10 mouse cellular contexts compared by ENCODE assay signal in the genomic region with DNA sequence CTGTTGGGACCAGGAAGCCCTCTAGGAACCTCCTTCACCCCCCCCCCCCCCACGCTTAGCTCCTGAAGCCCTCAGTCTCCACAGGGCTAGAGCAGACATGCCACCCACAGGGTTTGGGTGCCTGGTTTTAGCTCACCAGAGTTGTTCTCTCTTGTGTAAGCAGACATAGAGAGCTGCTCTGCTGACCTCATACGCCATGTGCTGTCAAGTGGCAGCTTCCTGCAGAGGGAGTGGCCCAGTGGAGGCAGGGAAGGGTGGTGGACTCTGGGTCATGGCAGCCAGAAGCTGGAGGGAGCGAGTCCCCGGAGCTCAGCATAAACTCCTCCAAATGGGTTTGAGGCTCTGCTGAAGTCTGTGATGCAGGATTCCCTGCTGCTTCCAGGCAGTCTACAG. TPM values are rescaled to one million over a fixed set of nuclear protein-coding genes. Genes with fewer than 3 reads are reported as not detected.
DNase-seq lines count a peak whose midpoint lies in the region; ATAC-seq and TF ChIP-seq lines count a peak whose summit lies in the region.
"Had no signal": no experiment of that assay in that cellular context is flagged by ENCODE, and none has a peak within 500 bp of the region (broad histone marks: within the 10 kb centered on the region; RNA-seq: fewer than 3 reads in every experiment).

No protein-coding gene starts in this region.

- no peaks in the 10 kb centered on the region for H3K27me3 ChIP-seq in kidney, adult 2 months (replicated peaks; ENCODE audit: control insufficient read depth, insufficient read depth, low read length)
- no peaks in the 10 kb centered on the region for H3K27me3 ChIP-seq in heart, embryonic 16.5 days (ENCODE audit: control insufficient read depth, insufficient read depth, low read length)

- H3K36me3 ChIP-seq in kidney, adult 2 months (ENCODE audit: control insufficient read depth, insufficient read depth, low read length), result no peaks in the 10 kb centered on the region
- no peaks in the 10 kb centered on the region for H3K36me3 ChIP-seq in heart, embryonic 16.5 days (ENCODE audit: control insufficient read depth, insufficient read depth)
- H3K36me3 ChIP-seq in macrophage (ENCODE audit: inconsistent target), result peaks cover 57% of the 10 kb centered on the region
- H3K36me3 ChIP-seq: hindbrain, embryonic 12.5 days had no signal

- DNase-seq in kidney, adult 2 months, result peak; percentile 56
- no peak for DNase-seq in kidney, adult 8-10 months
- DNase-seq in liver, result peak; percentile 26
- no peak for DNase-seq in ovary, adult 18-20 months (ENCODE audit: low spot score)
- no peak for DNase-seq in cerebellum, postnatal 4 days (ENCODE audit: low spot score in 2 of 2)
- DNase-seq in gastrocnemius, adult 18-20 months (ENCODE audit: low spot score), result no peak

- no peak overlapping the region for H3K9ac ChIP-seq in heart, embryonic 16.5 days (ENCODE audit: low read length)
- H3K9ac ChIP-seq: hindbrain, embryonic 12.5 days had no signal

- H3K27ac ChIP-seq in kidney, adult 2 months (ENCODE audit: insufficient read depth, low read depth, low read length), result peak overlapping the region; percentile 41
- H3K27ac ChIP-seq in heart, embryonic 16.5 days (ENCODE audit: low read length), result peak overlapping the region; percentile 26
- peak overlapping the region; percentile 92 for H3K27ac ChIP-seq in macrophage
- H3K27ac ChIP-seq: hindbrain, embryonic 12.5 days had no signal

- no peak for TF ChIP-seq POLR2A in kidney, adult 2 months (IDR thresholded peaks at IDR 0.05; ENCODE audit: low read depth, low read length)

- ATAC-seq in heart, embryonic 16.5 days (replicated peaks; ENCODE audit: extremely low read depth, insufficient read depth, low FRiP score), result 0 out of 2 replicates have a peak, but pooled peaks have one; percentile 25

- peaks cover 90% of the 10 kb centered on the region for H3K79me2 ChIP-seq in macrophage (ENCODE audit: inconsistent target)

- no peak overlapping the region for H3K4me3 ChIP-seq in kidney, adult 2 months (ENCODE audit: insufficient read depth, low read depth, low read length)
- no peak overlapping the region for H3K4me3 ChIP-seq in heart, embryonic 16.5 days (ENCODE audit: low read length)
- H3K4me3 ChIP-seq in macrophage (ENCODE audit: inconsistent target), result no peak overlapping the region
- H3K4me3 ChIP-seq: erythroblast, embryonic 14.5 days; hindbrain, embryonic 12.5 days had no signal

- peaks cover 20% of the 10 kb centered on the region for H3K4me1 ChIP-seq in kidney, adult 2 months (ENCODE audit: control insufficient read depth, insufficient read depth, low read length)
- H3K4me1 ChIP-seq in heart, embryonic 16.5 days (ENCODE audit: control insufficient read depth, insufficient read depth, low read length), result no peaks in the 10 kb centered on the region

- H3K9me3 ChIP-seq in heart, embryonic 16.5 days (replicated peaks; ENCODE audit: control insufficient read depth, low read length), result no peaks in the 10 kb centered on the region
- H3K9me3 ChIP-seq: hindbrain, embryonic 12.5 days had no signal

- TF ChIP-seq CTCF in kidney, adult 2 months (conservative IDR thresholded peaks at IDR 0.05; ENCODE audit: insufficient read depth, insufficient read length, low read depth, low read length), result no peak

- H3K4me2 ChIP-seq in heart, embryonic 16.5 days (ENCODE audit: low read depth, low read length), result no peak overlapping the region
- H3K4me2 ChIP-seq: hindbrain, embryonic 12.5 days had no signal

- 50% methylated on average over 4 of the region's 4 CpGs for WGBS in kidney, adult 2 months
- WGBS in heart, embryonic 16.5 days, result 55% methylated on average over 4 of the region's 4 CpGs
- WGBS in macrophage (ENCODE audit: missing documents), result 42% methylated on average over 4 of the region's 4 CpGs

RNA-seq across cellular contexts. Expression of gene Irf8, which starts 7.7 kb away (rescaled TPM):
- 12.3 and 16.7 TPM in 2 replicates for polyA plus RNA-seq in kidney, adult 2 months (2012; rRNA removed)
- polyA plus RNA-seq in heart, embryonic 16.5 days (2015; fragmentation: Nextera tagmentation; extraction: Ambion mirVana), result 19.3 and 22.5 TPM in 2 replicates
- 1,000 to 10,000 TPM in 1 of 26 experiments, 100 to 1,000 TPM in 20, 10 to 100 TPM in 5; 46.2 to 1,418 (median 239) TPM for total RNA-seq in macrophage (2018; cell fraction: chromatin; rRNA removed)
- 100 to 1,000 TPM in 24 of 26 experiments, 10 to 100 TPM in 2; 97.5 to 257 (median 185) TPM for total RNA-seq in macrophage (2018; cell fraction: cytosol; rRNA removed)
- total RNA-seq in macrophage (2018; cell fraction: nucleus; rRNA removed), result 1,000 to 10,000 TPM in 1 of 26 experiments, 100 to 1,000 TPM in 19, 10 to 100 TPM in 6; 76.1 to 1,152 (median 159) TPM
- polyA plus RNA-seq in macrophage (2018), result 116 to 212 TPM (median 193 TPM) in 3 replicates
- 1 to 10 TPM; 7.6 to 9.0 TPM for total RNA-seq in gastrocnemius, adult 18-20 months (2021)

Comparison
In these comparisons a context has a peak if more than half of its experiments do, and no peak if none do; other contexts are left out.
1. DNase-seq: peak in kidney, adult 2 months (single experiment) and liver (single experiment); none in kidney, adult 8-10 months (0 of 2), ovary, adult 18-20 months (single experiment), cerebellum, postnatal 4 days (0 of 2) and gastrocnemius, adult 18-20 months (single experiment).
2. H3K27ac ChIP-seq: peak in every context shown above with its lines; median percentile 92 in macrophage; 41 in kidney, adult 2 months; 26 in heart, embryonic 16.5 days.